Mouse (Mus musculus): ENCODE data around the gene Rin3.

- TF ChIP-seq CTCF (IDR thresholded peaks at IDR 0.05) (no peak), EP300 (IDR thresholded peaks at IDR 0.05) (no peak)
Observed at GRCm38 (mm10) chr12:102250316-102250715, 32.5 kb upstream of the Rin3 start.

All from lung, postnatal 0 days (tissue).